Comparison of ENCODE assay signal across 14 mouse cellular contexts in the genomic region with DNA sequence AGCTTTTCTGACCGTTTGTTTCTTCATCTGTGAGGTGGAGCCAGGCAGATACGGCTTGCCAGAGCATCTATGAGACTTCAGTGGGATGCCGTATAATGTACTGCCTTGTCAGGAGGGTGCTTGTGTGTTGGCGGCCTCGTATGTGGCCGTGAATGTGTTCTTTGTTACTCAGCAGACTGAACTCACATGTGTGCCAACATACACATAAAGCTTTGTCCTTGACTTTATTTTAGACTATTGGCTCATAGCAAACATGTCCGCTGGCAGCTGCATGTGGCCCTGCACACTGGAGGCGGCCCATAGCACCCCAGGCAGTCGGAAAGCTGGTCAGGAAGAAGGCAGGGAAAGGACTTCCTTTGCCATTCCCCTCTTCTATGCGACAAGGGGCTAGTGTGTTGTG. TPM values are rescaled to one million over a fixed set of nuclear protein-coding genes. Genes with fewer than 3 reads are reported as not detected.
DNase-seq lines count a peak whose midpoint lies in the region; ATAC-seq and TF ChIP-seq lines count a peak whose summit lies in the region.
"Had no signal": no experiment of that assay in that cellular context is flagged by ENCODE, and none has a peak within 500 bp of the region (broad histone marks: within the 10 kb centered on the region; RNA-seq: fewer than 3 reads in every experiment).

No protein-coding gene starts in this region.

- DNase-seq in hindbrain, embryonic 11.5 days (ENCODE audit: low spot score), result no peak
- DNase-seq in heart, postnatal 25 days (ENCODE audit: low spot score), result peak; percentile 8
- DNase-seq in MN1 (ENCODE audit: low spot score), result no peak
- DNase-seq: cerebellum, postnatal 10 days; kidney, adult 8-10 months; liver, postnatal 0 days; thymus, adult 18-20 months had no signal

- H3K4me1 ChIP-seq in hindbrain, embryonic 16.5 days (ENCODE audit: control insufficient read depth, insufficient read depth, low read depth, low read length), result peaks cover 13% of the 10 kb centered on the region
- H3K4me1 ChIP-seq in hindbrain, embryonic 11.5 days (replicated peaks; ENCODE audit: control insufficient read depth, insufficient read depth, low read length), result peaks cover 3% of the 10 kb centered on the region; the same call in 1 of the 2 replicates
- H3K4me1 ChIP-seq in E14TG2a.4 (replicated peaks; ENCODE audit: low read depth, low read length), result peaks cover 40% of the 10 kb centered on the region
- H3K4me1 ChIP-seq in ES-Bruce4 (ENCODE audit: control insufficient read depth, insufficient read depth, low read length), result peaks cover 8% of the 10 kb centered on the region

- TF ChIP-seq EP300 in ES-Bruce4 (IDR thresholded peaks at IDR 0.05; ENCODE audit: insufficient read depth, low read depth, low read length), result no peak

- H3K9ac ChIP-seq in hindbrain, embryonic 16.5 days (ENCODE audit: low read depth, low read length), result no peak overlapping the region
- H3K9ac ChIP-seq in hindbrain, embryonic 11.5 days (ENCODE audit: low read depth, low read length), result no peak overlapping the region
- H3K9ac ChIP-seq in ES-Bruce4 (ENCODE audit: low read depth, poor library complexity, severe bottlenecking), result no peak overlapping the region
- H3K9ac ChIP-seq: forebrain, embryonic 12.5 days; liver, postnatal 0 days; midbrain, embryonic 15.5 days had no signal

- TF ChIP-seq POLR2A in ES-Bruce4 (IDR thresholded peaks at IDR 0.05; ENCODE audit: insufficient read depth, low read length), result no peak

- no peak for TF ChIP-seq CTCF in E14TG2a.4 (conservative IDR thresholded peaks at IDR 0.05; ENCODE audit: low read length)
- no peak for TF ChIP-seq CTCF in ES-Bruce4 (IDR thresholded peaks at IDR 0.05; ENCODE audit: low read depth, low read length)

- no peaks in the 10 kb centered on the region for H3K36me3 ChIP-seq in hindbrain, embryonic 16.5 days (ENCODE audit: control insufficient read depth, insufficient read depth, low read length)
- no peaks in the 10 kb centered on the region for H3K36me3 ChIP-seq in hindbrain, embryonic 11.5 days (ENCODE audit: control insufficient read depth, insufficient read depth, low read length)
- no peaks in the 10 kb centered on the region for H3K36me3 ChIP-seq in E14TG2a.4 (ENCODE audit: insufficient read depth, low read length)
- H3K36me3 ChIP-seq in ES-Bruce4 (ENCODE audit: control insufficient read depth, insufficient read depth, low read length, poor library complexity, severe bottlenecking), result peaks cover 2% of the 10 kb centered on the region; the same call in 1 of the 2 replicates
- H3K36me3 ChIP-seq: forebrain, embryonic 12.5 days; G1E; midbrain, embryonic 15.5 days had no signal

- H3K27ac ChIP-seq in hindbrain, embryonic 16.5 days (ENCODE audit: low read depth, low read length), result no peak overlapping the region
- no peak overlapping the region for H3K27ac ChIP-seq in hindbrain, embryonic 11.5 days (ENCODE audit: low read depth, low read length)
- H3K27ac ChIP-seq in ES-Bruce4 (ENCODE audit: insufficient read depth, low read length), result no peak overlapping the region
- H3K27ac ChIP-seq: forebrain, embryonic 12.5 days; midbrain, embryonic 15.5 days had no signal

- H3K4me2 ChIP-seq in hindbrain, embryonic 16.5 days (ENCODE audit: low read length), result no peak overlapping the region
- no peak overlapping the region for H3K4me2 ChIP-seq in hindbrain, embryonic 11.5 days (replicated peaks; ENCODE audit: low read depth, low read length)
- H3K4me2 ChIP-seq: forebrain, embryonic 12.5 days; midbrain, embryonic 15.5 days had no signal

- H3K9me3 ChIP-seq in hindbrain, embryonic 16.5 days (ENCODE audit: control insufficient read depth, low read length), result no peaks in the 10 kb centered on the region
- H3K9me3 ChIP-seq in hindbrain, embryonic 11.5 days (ENCODE audit: control insufficient read depth, low read length), result no peaks in the 10 kb centered on the region
- 0 out of 2 replicates have a peak, but pooled peaks cover 2% of the 10 kb centered on the region for H3K9me3 ChIP-seq in E14TG2a.4 (ENCODE audit: low read length)
- no peaks in the 10 kb centered on the region for H3K9me3 ChIP-seq in ES-Bruce4 (replicated peaks; ENCODE audit: control insufficient read depth, insufficient read depth, low read length, poor library complexity, severe bottlenecking)
- H3K9me3 ChIP-seq: forebrain, embryonic 12.5 days; midbrain, embryonic 15.5 days had no signal

- intact Hi-C loops in heart, postnatal 25 days (cut with DNase I), result no loop called here

- peaks cover 19% of the 10 kb centered on the region for H3K27me3 ChIP-seq in hindbrain, embryonic 16.5 days (replicated peaks; ENCODE audit: control insufficient read depth, insufficient read depth, low read length)
- no peaks in the 10 kb centered on the region; the same call in 1 of the 2 replicates for H3K27me3 ChIP-seq in hindbrain, embryonic 11.5 days (ENCODE audit: control insufficient read depth, insufficient read depth, low read length)
- H3K27me3 ChIP-seq in E14TG2a.4 (ENCODE audit: insufficient read depth, low read length) (peaks cover 77% of the 10 kb centered on the region), ES-Bruce4 (ENCODE audit: control insufficient read depth, insufficient read depth, low read length, poor library complexity, severe bottlenecking) (no peaks in the 10 kb centered on the region)

- no peak overlapping the region for H3K4me3 ChIP-seq in hindbrain, embryonic 16.5 days (ENCODE audit: low read length)
- no peak overlapping the region for H3K4me3 ChIP-seq in hindbrain, embryonic 11.5 days (ENCODE audit: low read depth, low read length)
- H3K4me3 ChIP-seq in E14TG2a.4 (replicated peaks; ENCODE audit: low read length) (peak overlapping the region; percentile 41; the same call in 1 of the 2 replicates), ES-Bruce4 (ENCODE audit: low read depth, low read length) (peak overlapping the region; percentile 29)
- H3K4me3 ChIP-seq: forebrain, embryonic 12.5 days; midbrain, embryonic 15.5 days had no signal

- ATAC-seq in hindbrain, embryonic 16.5 days, result peak; percentile 16; the same call in 1 of the 2 replicates
- no peak for ATAC-seq in hindbrain, embryonic 11.5 days (ENCODE audit: low FRiP score)
- no peak for ATAC-seq in inflammation-experienced regulatory T-cells, adult 6 months
- ATAC-seq: liver, postnatal 0 days; midbrain, embryonic 15.5 days had no signal

- 67% methylated on average over 10 of the region's 10 CpGs for WGBS in hindbrain, embryonic 16.5 days
- WGBS in hindbrain, embryonic 11.5 days, result 76% methylated on average over 10 of the region's 10 CpGs

RNA-seq across cellular contexts. Expression of a gene that starts 3.6 kb away (rescaled TPM):
- polyA plus RNA-seq in hindbrain, embryonic 16.5 days (2015; fragmentation: Nextera tagmentation; extraction: Ambion mirVana), result 1.6 and 1.8 TPM in 2 replicates
- 5.2 and 7.2 TPM in 2 replicates for polyA plus RNA-seq in hindbrain, embryonic 11.5 days (2014; fragmentation: Nextera tagmentation; extraction: Ambion mirVana)
- polyA plus RNA-seq in ES-Bruce4 (2011; ENCODE audit: insufficient read depth, insufficient read length, low read depth, missing spikeins), result 141 and 149 TPM in 2 replicates
- 10 to 100 TPM; 29.4 to 30.9 TPM for total RNA-seq in heart, postnatal 25 days (2021)
- polyA plus RNA-seq in inflammation-experienced regulatory T-cells, adult 6 months (2017; shearing (Covaris generic)), result under 1 TPM in 2 of 3 experiments, not detected in 1; 0.10 to 0.23 TPM
- polyA plus RNA-seq: G1E had no signal

RNA-seq across cellular contexts. Expression of a gene that starts 43.8 kb away (rescaled TPM):
- polyA plus RNA-seq in hindbrain, embryonic 16.5 days (2015; fragmentation: Nextera tagmentation; extraction: Ambion mirVana), result 16.1 and 17.1 TPM in 2 replicates
- polyA plus RNA-seq in hindbrain, embryonic 11.5 days (2014; fragmentation: Nextera tagmentation; extraction: Ambion mirVana), result 103 and 141 TPM in 2 replicates
- polyA plus RNA-seq in ES-Bruce4 (2011; ENCODE audit: insufficient read depth, insufficient read length, low read depth, missing spikeins), result 157 and 169 TPM in 2 replicates
- 1 to 10 TPM; 2.5 to 5.2 TPM for total RNA-seq in heart, postnatal 25 days (2021)
- polyA plus RNA-seq in inflammation-experienced regulatory T-cells, adult 6 months (2017; shearing (Covaris generic)), result 10 to 100 TPM in 1 of 3 experiments, 1 to 10 TPM in 2; 3.6 to 44.7 (median 3.8) TPM

Comparison
In these comparisons a context has a peak if more than half of its experiments do, and no peak if none do; other contexts are left out.
1. H3K4me3 ChIP-seq: peak in E14TG2a.4 (single experiment) and ES-Bruce4 (single experiment); none in hindbrain, embryonic 16.5 days (single experiment) and hindbrain, embryonic 11.5 days (single experiment).
2. RNA of a gene that starts 3.6 kb away (polyA plus RNA-seq): 141 to 149 TPM in ES-Bruce4; 5.2 to 7.2 TPM in hindbrain, embryonic 11.5 days, 1.6 to 1.8 TPM in hindbrain, embryonic 16.5 days and 0.10 to 0.23 TPM in inflammation-experienced regulatory T-cells, adult 6 months; every median in the first group is over 10 times any median in the second.